Mouse (Mus musculus): ENCODE measurements around the gene Irf8. TPM values are rescaled to one million over a fixed set of nuclear protein-coding genes. Genes with fewer than 3 reads are reported as not detected.

Gene Irf8
- polyA plus RNA-seq, 2 experiments = 4.2 to 8.9 TPM

GRCm38 (mm10) chr8:120753476-120753875 lies 17.3 kb downstream of the Irf8 start:
- Histone ChIP-seq H3K9me3 (ENCODE audit: control insufficient read depth, low read length) (no peaks in the 10 kb centered on the region), H3K4me3 (ENCODE audit: insufficient read depth in 1 of 2, low read depth in 2 of 2, low read length in 2 of 2) (no peak overlapping the region), H3K36me3 (replicated peaks; ENCODE audit: control insufficient read depth, insufficient read depth, low read depth) (no peaks in the 10 kb centered on the region), H3K9ac (replicated peaks) (no peak overlapping the region), H3K4me1 (replicated peaks; ENCODE audit: control insufficient read depth in 2 of 2, insufficient read depth in 2 of 2, low read length in 1 of 2) (peaks cover 0 to 10% of the 10 kb centered on the region in 2 experiments; a peak in 2 of 4 replicates), H3K27ac (no peak overlapping the region), H3K4me2 (ENCODE audit: low read depth) (no peak overlapping the region), H3K27me3 (ENCODE audit: control insufficient read depth, insufficient read depth, low read length) (no peaks in the 10 kb centered on the region)
- 80% methylated on average over 22 of the region's 22 CpGs for WGBS (ENCODE audit: insufficient replicate concordance)
- TF ChIP-seq EP300 (IDR thresholded peaks at IDR 0.05; ENCODE audit: low read depth) = no peak
- TF ChIP-seq CTCF (IDR thresholded peaks at IDR 0.05; ENCODE audit: low read depth) = no peak
- no peak for ATAC-seq (ENCODE audit: insufficient read depth)
- no peak for DNase-seq (ENCODE audit: low read depth in 3 of 3, low spot score in 3 of 3)

GRCm38 (mm10) chr8:120755306-120756297 lies 19.4 kb downstream of the Irf8 start:
- ATAC-seq (ENCODE audit: insufficient read depth) (no peak), DNase-seq (ENCODE audit: low read depth in 3 of 3, low spot score in 3 of 3) (no peak)
- no peak for TF ChIP-seq EP300 (IDR thresholded peaks at IDR 0.05; ENCODE audit: low read depth)
- Histone ChIP-seq H3K4me1 (replicated peaks; ENCODE audit: control insufficient read depth in 2 of 2, insufficient read depth in 2 of 2, low read length in 1 of 2) (peaks cover 0 to 10% of the 10 kb centered on the region in 2 experiments; a peak in 2 of 4 replicates), H3K36me3 (replicated peaks; ENCODE audit: control insufficient read depth, insufficient read depth, low read depth) (no peaks in the 10 kb centered on the region), H3K27me3 (ENCODE audit: control insufficient read depth, insufficient read depth, low read length) (no peaks in the 10 kb centered on the region), H3K27ac (no peak overlapping the region), H3K4me2 (ENCODE audit: low read depth) (no peak overlapping the region), H3K4me3 (ENCODE audit: insufficient read depth in 1 of 2, low read depth in 2 of 2, low read length in 2 of 2) (no peak overlapping the region), H3K9me3 (ENCODE audit: control insufficient read depth, low read length) (no peaks in the 10 kb centered on the region), H3K9ac (replicated peaks) (no peak overlapping the region)
- WGBS (ENCODE audit: insufficient replicate concordance) = 65% methylated on average over 19 of the region's 19 CpGs

- Histone ChIP-seq H3K4me2 (ENCODE audit: low read depth) (no peak overlapping the region), H3K27ac (no peak overlapping the region), H3K27me3 (ENCODE audit: control insufficient read depth, insufficient read depth, low read length) (no peaks in the 10 kb centered on the region), H3K36me3 (replicated peaks; ENCODE audit: control insufficient read depth, insufficient read depth, low read depth) (no peaks in the 10 kb centered on the region), H3K4me3 (ENCODE audit: insufficient read depth in 1 of 2, low read depth in 2 of 2, low read length in 2 of 2) (no peak overlapping the region), H3K4me1 (replicated peaks; ENCODE audit: control insufficient read depth in 2 of 2, insufficient read depth in 2 of 2, low read length in 1 of 2) (no peaks in the 10 kb centered on the region), H3K9me3 (ENCODE audit: control insufficient read depth, low read length) (no peaks in the 10 kb centered on the region), H3K9ac (replicated peaks) (no peak overlapping the region)
- DNase-seq (ENCODE audit: low read depth in 3 of 3, low spot score in 3 of 3) = no peak
- no peak for TF ChIP-seq EP300 (IDR thresholded peaks at IDR 0.05; ENCODE audit: low read depth)
- no peak for TF ChIP-seq CTCF (IDR thresholded peaks at IDR 0.05; ENCODE audit: low read depth)
- WGBS (ENCODE audit: insufficient replicate concordance) = 55% methylated on average over 4 of the region's 4 CpGs
- no peak for ATAC-seq (ENCODE audit: insufficient read depth)
Observed at GRCm38 (mm10) chr8:120758005-120758404, 21.8 kb downstream of the Irf8 start.

GRCm38 (mm10) chr8:120759847-120760246 lies 23.7 kb downstream of the Irf8 start:
- H3K27me3 ChIP-seq (ENCODE audit: control insufficient read depth, insufficient read depth, low read length) = no peaks in the 10 kb centered on the region
- H3K4me1 ChIP-seq (replicated peaks; ENCODE audit: control insufficient read depth in 2 of 2, insufficient read depth in 2 of 2, low read length in 1 of 2) = no peaks in the 10 kb centered on the region
- no peak overlapping the region for H3K27ac ChIP-seq
- ATAC-seq (ENCODE audit: insufficient read depth) (no peak), DNase-seq (ENCODE audit: low read depth in 3 of 3, low spot score in 3 of 3) (no peak)
- no peaks in the 10 kb centered on the region for H3K36me3 ChIP-seq (replicated peaks; ENCODE audit: control insufficient read depth, insufficient read depth, low read depth)
- no peak overlapping the region for H3K4me3 ChIP-seq (ENCODE audit: insufficient read depth in 1 of 2, low read depth in 2 of 2, low read length in 2 of 2)
- no peak overlapping the region for H3K4me2 ChIP-seq (ENCODE audit: low read depth)
- TF ChIP-seq CTCF (IDR thresholded peaks at IDR 0.05; ENCODE audit: low read depth) (no peak), EP300 (IDR thresholded peaks at IDR 0.05; ENCODE audit: low read depth) (no peak)
- WGBS (ENCODE audit: insufficient replicate concordance) = 52% methylated on average over 6 of the region's 6 CpGs
- H3K9me3 ChIP-seq (ENCODE audit: control insufficient read depth, low read length) = no peaks in the 10 kb centered on the region
- H3K9ac ChIP-seq (replicated peaks) = no peak overlapping the region

GRCm38 (mm10) chr8:120760341-120761215 lies 24.4 kb downstream of the Irf8 start:
- DNase-seq (ENCODE audit: low read depth in 3 of 3, low spot score in 3 of 3) (no peak), ATAC-seq (ENCODE audit: insufficient read depth) (no peak)
- no peaks in the 10 kb centered on the region for H3K4me1 ChIP-seq (replicated peaks; ENCODE audit: control insufficient read depth in 2 of 2, insufficient read depth in 2 of 2, low read length in 1 of 2)
- H3K4me3 ChIP-seq (ENCODE audit: insufficient read depth in 1 of 2, low read depth in 2 of 2, low read length in 2 of 2) = no peak overlapping the region
- H3K9ac ChIP-seq (replicated peaks) = no peak overlapping the region
- TF ChIP-seq CTCF (IDR thresholded peaks at IDR 0.05; ENCODE audit: low read depth) (no peak), EP300 (IDR thresholded peaks at IDR 0.05; ENCODE audit: low read depth) (no peak)
- H3K36me3 ChIP-seq (replicated peaks; ENCODE audit: control insufficient read depth, insufficient read depth, low read depth) = no peaks in the 10 kb centered on the region
- no peak overlapping the region for H3K27ac ChIP-seq
- H3K9me3 ChIP-seq (ENCODE audit: control insufficient read depth, low read length) = no peaks in the 10 kb centered on the region
- no peaks in the 10 kb centered on the region for H3K27me3 ChIP-seq (ENCODE audit: control insufficient read depth, insufficient read depth, low read length)
- WGBS (ENCODE audit: insufficient replicate concordance) = 45% methylated on average over 19 of the region's 19 CpGs
- H3K4me2 ChIP-seq (ENCODE audit: low read depth) = no peak overlapping the region
